Comparison of ENCODE assay signal across 8 mouse cellular contexts in the genomic region with DNA sequence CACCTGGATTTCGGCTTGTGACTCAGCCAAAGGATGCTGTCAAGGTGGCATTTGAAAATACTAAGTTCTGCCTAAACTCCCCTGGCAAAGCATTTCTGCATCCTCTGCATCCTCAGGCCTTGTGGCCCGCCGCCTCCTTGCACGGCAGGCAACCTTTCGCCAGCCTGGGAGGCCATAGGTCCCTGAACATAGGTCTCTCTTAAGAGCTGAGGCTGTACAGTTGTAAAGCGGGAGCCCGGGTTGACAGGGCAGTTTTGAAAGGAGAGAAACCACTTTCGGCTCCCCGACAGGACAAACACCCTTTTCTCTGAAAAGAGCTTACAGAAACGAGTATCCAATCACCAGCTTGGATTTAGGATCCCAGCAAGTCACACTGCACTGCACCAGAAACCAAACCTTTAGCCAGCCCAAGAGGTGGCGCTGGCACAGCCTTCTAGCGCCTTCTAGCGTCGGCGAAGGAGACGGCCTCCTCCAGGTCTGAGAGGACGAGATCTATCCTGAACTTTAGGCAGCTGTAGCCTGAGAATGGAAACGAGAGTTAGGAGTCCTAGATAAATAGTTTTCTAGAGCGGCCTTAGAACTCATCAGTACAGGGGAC. TPM values are rescaled to one million over a fixed set of nuclear protein-coding genes. Genes with fewer than 3 reads are reported as not detected.
DNase-seq lines count a peak whose midpoint lies in the region; ATAC-seq lines count a peak whose summit lies in the region.

No protein-coding gene starts in this region.

- 12% methylated on average over 19 of the region's 19 CpGs for WGBS in embryonic facial prominence, embryonic 13.5 days
- 18% methylated on average over 19 of the region's 19 CpGs for WGBS in heart, embryonic 10.5 days
- WGBS in limb, embryonic 13.5 days = 14% methylated on average over 19 of the region's 19 CpGs
- WGBS in midbrain, embryonic 15.5 days = 7% methylated on average over 19 of the region's 19 CpGs

- H3K9ac ChIP-seq in embryonic facial prominence, embryonic 13.5 days = peak overlapping the region; percentile 53; the same call in 1 of the 2 replicates
- H3K9ac ChIP-seq in limb, embryonic 13.5 days = 0 out of 2 replicates have a peak overlapping the region, but pooled peaks have one; percentile 13
- no peak overlapping the region for H3K9ac ChIP-seq in midbrain, embryonic 15.5 days

- no peaks in the 10 kb centered on the region for H3K27me3 ChIP-seq in embryonic facial prominence, embryonic 13.5 days
- H3K27me3 ChIP-seq in heart, embryonic 10.5 days (ENCODE audit: insufficient read depth, poor library complexity, severe bottlenecking) = peaks cover 7% of the 10 kb centered on the region; the same call in 1 of the 2 replicates
- H3K27me3 ChIP-seq in limb, embryonic 13.5 days = 0 out of 2 replicates have a peak, but pooled peaks cover 6% of the 10 kb centered on the region
- H3K27me3 ChIP-seq in midbrain, embryonic 15.5 days (replicated peaks) = no peaks in the 10 kb centered on the region

- ATAC-seq in embryonic facial prominence, embryonic 13.5 days (ENCODE audit: insufficient number of reproducible peaks, insufficient read depth, low FRiP score, low TSS enrichment, low read depth) = peak; percentile 80
- ATAC-seq in limb, embryonic 13.5 days (ENCODE audit: low FRiP score, low read depth) = peak; percentile 89
- ATAC-seq in midbrain, embryonic 15.5 days (replicated peaks) = peak; percentile 90

- peak overlapping the region; percentile 23; the same call in 1 of the 2 replicates for H3K27ac ChIP-seq in embryonic facial prominence, embryonic 13.5 days
- no peak overlapping the region for H3K27ac ChIP-seq in heart, embryonic 10.5 days
- H3K27ac ChIP-seq in limb, embryonic 13.5 days = no peak overlapping the region
- H3K27ac ChIP-seq in midbrain, embryonic 15.5 days = no peak overlapping the region

- DNase-seq in CD4-positive helper T cell, adult 2 months (ENCODE audit: low read depth, low spot score) = peak; percentile 79
- DNase-seq in adrenal gland, postnatal 4 days (ENCODE audit: low spot score in 2 of 2) = peak; percentile 25 to 29
- DNase-seq in heart, embryonic 10.5 days (ENCODE audit: low spot score) = peak; percentile 82
- peak; percentile 77 for DNase-seq in kidney, adult 9 months
- DNase-seq in spleen, postnatal 14 days (ENCODE audit: low spot score in 2 of 2) = peak; percentile 30 to 56

- peak overlapping the region; percentile 52 for H3K4me2 ChIP-seq in embryonic facial prominence, embryonic 13.5 days
- H3K4me2 ChIP-seq in limb, embryonic 13.5 days (replicated peaks) = peak overlapping the region; percentile 54
- peak overlapping the region; percentile 50 for H3K4me2 ChIP-seq in midbrain, embryonic 15.5 days

- peak overlapping the region; percentile 32 for H3K4me3 ChIP-seq in embryonic facial prominence, embryonic 13.5 days
- peak overlapping the region; percentile 36 for H3K4me3 ChIP-seq in heart, embryonic 10.5 days
- peak overlapping the region; percentile 22 for H3K4me3 ChIP-seq in limb, embryonic 13.5 days
- peak overlapping the region; percentile 24 for H3K4me3 ChIP-seq in midbrain, embryonic 15.5 days

- H3K36me3 ChIP-seq in embryonic facial prominence, embryonic 13.5 days = no peaks in the 10 kb centered on the region
- H3K36me3 ChIP-seq in heart, embryonic 10.5 days = no peaks in the 10 kb centered on the region
- H3K36me3 ChIP-seq in limb, embryonic 13.5 days = no peaks in the 10 kb centered on the region
- H3K36me3 ChIP-seq in midbrain, embryonic 15.5 days (replicated peaks) = no peaks in the 10 kb centered on the region

- peaks cover 2% of the 10 kb centered on the region; the same call in 1 of the 2 replicates for H3K4me1 ChIP-seq in embryonic facial prominence, embryonic 13.5 days
- peaks cover 4% of the 10 kb centered on the region; the same call in 1 of the 2 replicates for H3K4me1 ChIP-seq in heart, embryonic 10.5 days
- no peaks in the 10 kb centered on the region for H3K4me1 ChIP-seq in limb, embryonic 13.5 days
- H3K4me1 ChIP-seq in midbrain, embryonic 15.5 days = peaks cover 5% of the 10 kb centered on the region; the same call in 1 of the 2 replicates

- no peaks in the 10 kb centered on the region for H3K9me3 ChIP-seq in embryonic facial prominence, embryonic 13.5 days
- H3K9me3 ChIP-seq in heart, embryonic 10.5 days = no peaks in the 10 kb centered on the region
- H3K9me3 ChIP-seq in limb, embryonic 13.5 days = no peaks in the 10 kb centered on the region
- H3K9me3 ChIP-seq in midbrain, embryonic 15.5 days = no peaks in the 10 kb centered on the region

RNA-seq across cellular contexts. Expression of a gene that starts 50.2 kb away (rescaled TPM):
- 100 to 1,000 TPM; 590 to 658 TPM for total RNA-seq in adrenal gland, postnatal 4 days (2021)
- 681 and 707 TPM in 2 replicates for polyA plus RNA-seq in embryonic facial prominence, embryonic 13.5 days (2015; fragmentation: Nextera tagmentation; extraction: Ambion mirVana)
- polyA plus RNA-seq in heart, embryonic 10.5 days (2016; fragmentation: Nextera tagmentation; extraction: Ambion mirVana) = 386 and 404 TPM in 2 replicates
- polyA plus RNA-seq in limb, embryonic 13.5 days (2015; fragmentation: Nextera tagmentation; extraction: Ambion mirVana) = 605 and 669 TPM in 2 replicates
- polyA plus RNA-seq in midbrain, embryonic 15.5 days (2015; fragmentation: Nextera tagmentation; extraction: Ambion mirVana) = 404 and 430 TPM in 2 replicates

Comparison
In these comparisons a context has a peak if more than half of its experiments do, and no peak if none do; other contexts are left out.
1. DNase-seq: peak in every context shown above with its lines; median percentile 82 in heart, embryonic 10.5 days; 79 in CD4-positive helper T cell, adult 2 months; 77 in kidney, adult 9 months; 43 in spleen, postnatal 14 days; 27 in adrenal gland, postnatal 4 days.